Mouse (Mus musculus) lung, embryonic 15.5 days (tissue): ENCODE data around the gene Soat2. TPM values are rescaled to one million over a fixed set of nuclear protein-coding genes. Genes with fewer than 3 reads are reported as not detected.

Experiments
- ATAC-seq: fragments of 200-750 bp; cut with Nextera tagmentation; 2 replicates; pipeline ENCODE4 v1.8.0; 2017; ENCODE audit warnings: moderate number of reproducible peaks, borderline replicate concordance; ENCODE audit not compliant: low FRiP score, low TSS enrichment; ENCODE audit errors: extremely low read depth
- H3K27ac ChIP-seq: fragments of 300-500 bp; sonication (generic); 2 replicates; pipeline ENCODE4 v1.5.1; 2015; ENCODE audit warnings: moderate library complexity, mild to moderate bottlenecking, inconsistent platforms
- H3K27me3 ChIP-seq: fragments of 300-500 bp; sonication (generic); 2 replicates; pipeline ENCODE4 v1.6.1; 2015; ENCODE audit warnings: inconsistent platforms
- H3K36me3 ChIP-seq: fragments of 300-500 bp; sonication (generic); 2 replicates; pipeline ENCODE4 v1.6.1; 2015; ENCODE audit warnings: inconsistent platforms
- H3K4me1 ChIP-seq: fragments of 300-500 bp; sonication (generic); 2 replicates; pipeline ENCODE4 v1.6.1; 2015; ENCODE audit warnings: inconsistent platforms
- H3K4me2 ChIP-seq: fragments of 300-500 bp; sonication (generic); 2 replicates; pipeline ENCODE4 v1.6.1; 2015; ENCODE audit warnings: inconsistent platforms, mild to moderate bottlenecking, moderate library complexity
- H3K4me3 ChIP-seq: fragments of 300-500 bp; sonication (generic); 2 replicates; pipeline ENCODE4 v1.5.1; 2015; ENCODE audit warnings: mild to moderate bottlenecking, inconsistent platforms
- H3K9ac ChIP-seq: fragments of 300-500 bp; sonication (generic); 2 replicates; pipeline ENCODE4 v1.6.1; 2015; ENCODE audit warnings: inconsistent platforms
- H3K9me3 ChIP-seq: fragments of 300-500 bp; sonication (generic); 2 replicates; pipeline ENCODE4 v1.6.1; 2016; ENCODE audit warnings: inconsistent platforms
- WGBS: fragments of 180-500 bp; shearing (Covaris S2); methylation state at CpG from one replicate; pipeline ENCODE4 v1.1.7; 2015; 5-methylcytosine and 5-hydroxymethylcytosine counted together
- polyA plus RNA-seq: library from polyadenylated mRNA; unstranded; fragments of >200 nt; fragmentation: Nextera tagmentation; extraction: Ambion mirVana; gene quantifications from 2 replicates; pipeline ENCODE4 v1.2.1, GENCODE M21; 2015

Gene Soat2
- polyA plus RNA-seq, 1 experiment from 2014 or later: 0.34 TPM

- Histone ChIP-seq H3K27ac (no peak overlapping the region), H3K4me3 (no peak overlapping the region), H3K27me3 (no peaks in the 10 kb centered on the region), H3K4me2 (no peak overlapping the region), H3K4me1 (no peaks in the 10 kb centered on the region), H3K9ac (no peak overlapping the region), H3K9me3 (no peaks in the 10 kb centered on the region), H3K36me3 (peaks cover 8% of the 10 kb centered on the region; the same call in 1 of the 2 replicates)
- 76% methylated on average over 9 of the region's 9 CpGs for WGBS
- no peak for ATAC-seq
Observed at GRCm38 (mm10) chr15:102179106-102179505, 28.8 kb downstream of the Soat2 start.

DNA sequence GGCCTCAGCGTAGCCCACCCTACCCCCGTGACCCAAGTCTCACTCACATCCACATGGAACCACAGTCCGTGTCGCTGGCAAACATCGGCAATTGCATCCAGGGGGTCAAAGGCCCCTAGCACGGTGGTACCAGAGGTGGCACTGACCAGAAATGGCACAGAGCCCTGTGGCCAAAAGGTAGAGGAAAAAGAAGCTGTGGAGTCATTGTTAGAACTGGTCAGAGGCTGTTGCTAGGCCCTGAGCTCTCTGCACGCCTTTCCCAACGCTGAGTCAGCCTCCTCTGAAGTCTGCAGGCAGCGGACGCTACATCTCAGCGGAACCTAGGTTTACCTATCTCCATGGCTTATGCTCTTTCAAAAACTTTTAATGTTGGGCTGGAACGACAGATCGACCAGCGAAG lies 29.6 kb downstream of the Soat2 start:
- H3K4me1 ChIP-seq: no peaks in the 10 kb centered on the region
- no peak for ATAC-seq
- WGBS: 84% methylated on average over 14 of the region's 14 CpGs

DNA sequence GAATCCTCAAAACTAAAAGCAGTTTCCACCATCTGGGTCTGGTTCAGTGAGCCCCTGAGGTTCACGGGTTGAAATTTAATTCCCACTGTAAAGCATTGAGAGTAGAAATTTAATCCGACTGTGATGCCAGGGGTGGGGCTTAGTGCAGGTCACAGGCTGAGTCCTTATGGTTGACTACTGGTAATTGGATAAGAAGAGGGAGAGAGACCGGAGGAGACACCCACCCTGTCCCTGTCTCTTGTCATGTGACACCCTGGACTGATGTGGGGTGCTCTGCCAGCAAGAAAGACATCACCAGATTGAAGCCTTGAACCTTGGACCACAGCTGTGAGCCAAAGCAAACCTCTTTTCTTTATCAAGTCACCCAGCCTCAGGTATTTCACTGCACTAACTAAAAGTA lies 32.8 kb downstream of the Soat2 start:
- no peak for ATAC-seq
- no peaks in the 10 kb centered on the region for H3K27me3 ChIP-seq
- H3K36me3 ChIP-seq: peaks cover 12% of the 10 kb centered on the region
- 75% methylated on average over 3 of the region's 3 CpGs for WGBS
- no peak overlapping the region for H3K27ac ChIP-seq
- H3K9ac ChIP-seq: no peak overlapping the region
- no peaks in the 10 kb centered on the region for H3K9me3 ChIP-seq
- no peak overlapping the region for H3K4me3 ChIP-seq
- peaks cover 4% of the 10 kb centered on the region for H3K4me1 ChIP-seq
- no peak overlapping the region for H3K4me2 ChIP-seq

More for the DNA sequence above, 29.6 kb downstream of the Soat2 start:
- no peak overlapping the region for H3K9ac ChIP-seq
- H3K27ac ChIP-seq: no peak overlapping the region
- peaks cover 4% of the 10 kb centered on the region; the same call in 1 of the 2 replicates for H3K36me3 ChIP-seq
- H3K9me3 ChIP-seq: no peaks in the 10 kb centered on the region
- H3K4me2 ChIP-seq: no peak overlapping the region
- H3K27me3 ChIP-seq: no peaks in the 10 kb centered on the region
- no peak overlapping the region for H3K4me3 ChIP-seq

DNA sequence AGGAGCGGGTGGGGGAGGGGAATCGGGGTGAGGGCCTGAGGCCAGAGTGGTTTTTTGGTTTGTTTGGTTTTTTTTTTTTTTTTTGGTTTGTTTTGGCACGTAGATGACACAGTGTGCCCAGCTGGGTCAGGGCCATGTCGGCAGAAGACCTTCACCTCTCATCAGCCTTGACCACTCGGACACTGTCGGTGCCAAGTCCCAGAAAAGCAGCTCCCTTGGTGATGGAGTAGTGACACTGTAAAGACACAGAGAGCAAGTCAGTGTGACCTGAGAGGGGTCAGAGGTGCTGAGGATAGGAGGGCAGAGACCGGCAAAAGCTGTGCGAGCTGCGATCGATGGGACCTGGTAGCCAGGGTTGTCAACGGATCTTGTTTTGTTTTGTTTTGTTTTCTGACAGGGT lies 35.9 kb downstream of the Soat2 start:
- 66% methylated on average over 11 of the region's 11 CpGs for WGBS
- no peaks in the 10 kb centered on the region for H3K9me3 ChIP-seq

GRCm38 (mm10) chr15:102188096-102188495 lies 37.8 kb downstream of the Soat2 start:
- Histone ChIP-seq H3K4me2 (no peak overlapping the region), H3K4me1 (peaks cover 16% of the 10 kb centered on the region), H3K27ac (peak overlapping the region; percentile 53), H3K27me3 (no peaks in the 10 kb centered on the region), H3K4me3 (no peak overlapping the region), H3K36me3 (peaks cover 12% of the 10 kb centered on the region; the same call in 1 of the 2 replicates), H3K9ac (no peak overlapping the region), H3K9me3 (no peaks in the 10 kb centered on the region)
- peak; percentile 87 for ATAC-seq
- 41% methylated on average over 10 of the region's 10 CpGs for WGBS

More for the DNA sequence above, 35.9 kb downstream of the Soat2 start:
- Histone ChIP-seq H3K27me3 (no peaks in the 10 kb centered on the region), H3K4me2 (no peak overlapping the region), H3K27ac (no peak overlapping the region), H3K4me1 (peaks cover 16% of the 10 kb centered on the region), H3K36me3 (peaks cover 12% of the 10 kb centered on the region), H3K4me3 (no peak overlapping the region), H3K9ac (no peak overlapping the region)
- ATAC-seq: no peak

DNA sequence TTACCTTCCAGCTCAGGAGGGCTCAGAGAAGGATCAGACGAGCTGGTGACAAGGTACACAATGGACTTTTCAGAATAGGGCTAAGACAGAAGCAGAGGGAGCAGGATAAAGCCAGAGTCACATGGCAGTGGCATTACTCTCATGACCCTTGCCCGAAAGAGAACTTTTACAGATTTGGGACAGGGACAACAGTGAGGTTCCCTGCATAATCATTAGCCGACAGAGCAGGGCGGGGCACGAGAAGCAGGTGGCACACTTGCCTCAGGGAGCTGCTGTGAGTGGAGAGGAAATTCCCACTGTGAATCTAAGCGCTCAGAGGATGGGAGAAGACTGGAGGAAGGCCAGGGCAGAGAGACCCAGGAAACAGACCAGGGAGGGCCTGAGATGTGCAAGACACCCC lies 38.6 kb downstream of the Soat2 start:
- H3K9ac ChIP-seq: no peak overlapping the region
- H3K27me3 ChIP-seq: no peaks in the 10 kb centered on the region
- no peak overlapping the region for H3K4me2 ChIP-seq
- H3K27ac ChIP-seq: peak overlapping the region; percentile 52; the same call in 1 of the 2 replicates
- H3K36me3 ChIP-seq: peaks cover 12% of the 10 kb centered on the region; the same call in 1 of the 2 replicates
- no peaks in the 10 kb centered on the region for H3K9me3 ChIP-seq
- H3K4me1 ChIP-seq: peaks cover 16% of the 10 kb centered on the region
- ATAC-seq: no peak
- H3K4me3 ChIP-seq: no peak overlapping the region
- 48% methylated on average over 6 of the region's 6 CpGs for WGBS

GRCm38 (mm10) chr15:102191699-102192098 lies 41.4 kb downstream of the Soat2 start:
- Histone ChIP-seq H3K9me3 (no peaks in the 10 kb centered on the region), H3K4me1 (peaks cover 16% of the 10 kb centered on the region), H3K27ac (no peak overlapping the region), H3K9ac (no peak overlapping the region; the same call in 1 of the 2 replicates), H3K4me2 (no peak overlapping the region), H3K4me3 (no peak overlapping the region), H3K27me3 (no peaks in the 10 kb centered on the region), H3K36me3 (no peaks in the 10 kb centered on the region)
- WGBS: 34% methylated on average over 7 of the region's 7 CpGs
- ATAC-seq: no peak

- Histone ChIP-seq H3K27me3 (no peaks in the 10 kb centered on the region), H3K9me3 (no peaks in the 10 kb centered on the region), H3K4me1 (peaks cover 16% of the 10 kb centered on the region), H3K9ac (no peak overlapping the region; the same call in 1 of the 2 replicates), H3K36me3 (no peaks in the 10 kb centered on the region), H3K27ac (no peak overlapping the region), H3K4me2 (no peak overlapping the region), H3K4me3 (no peak overlapping the region)
- no peak for ATAC-seq
- 50% methylated on average over 7 of the region's 7 CpGs for WGBS
Observed at GRCm38 (mm10) chr15:102192271-102192812, 42.0 kb downstream of the Soat2 start.

GRCm38 (mm10) chr15:102192820-102193386 lies 42.6 kb downstream of the Soat2 start:
- peaks cover 13% of the 10 kb centered on the region for H3K4me1 ChIP-seq
- no peaks in the 10 kb centered on the region for H3K36me3 ChIP-seq
- ATAC-seq: no peak
- 37% methylated on average over 5 of the region's 5 CpGs for WGBS
- no peak overlapping the region for H3K4me2 ChIP-seq
- H3K27me3 ChIP-seq: no peaks in the 10 kb centered on the region
- H3K9ac ChIP-seq: no peak overlapping the region
- H3K9me3 ChIP-seq: no peaks in the 10 kb centered on the region
- no peak overlapping the region for H3K4me3 ChIP-seq
- H3K27ac ChIP-seq: no peak overlapping the region

- ATAC-seq: no peak
- H3K9ac ChIP-seq: no peak overlapping the region
- H3K4me2 ChIP-seq: no peak overlapping the region
- no peaks in the 10 kb centered on the region for H3K9me3 ChIP-seq
- no peak overlapping the region for H3K27ac ChIP-seq
- H3K4me3 ChIP-seq: no peak overlapping the region
- WGBS: 87% methylated on average over 4 of the region's 4 CpGs
- H3K27me3 ChIP-seq: no peaks in the 10 kb centered on the region
- peaks cover 5% of the 10 kb centered on the region for H3K4me1 ChIP-seq
- no peaks in the 10 kb centered on the region for H3K36me3 ChIP-seq
Observed at GRCm38 (mm10) chr15:102193652-102194051, 43.3 kb downstream of the Soat2 start.

GRCm38 (mm10) chr15:102194439-102194838 lies 44.1 kb downstream of the Soat2 start:
- H3K9ac ChIP-seq: no peak overlapping the region
- no peak overlapping the region for H3K4me2 ChIP-seq
- no peaks in the 10 kb centered on the region for H3K36me3 ChIP-seq
- H3K4me1 ChIP-seq: no peaks in the 10 kb centered on the region
- no peak for ATAC-seq
- no peaks in the 10 kb centered on the region for H3K9me3 ChIP-seq
- 72% methylated on average over 4 of the region's 4 CpGs for WGBS
- H3K27ac ChIP-seq: no peak overlapping the region
- H3K4me3 ChIP-seq: no peak overlapping the region
- no peaks in the 10 kb centered on the region for H3K27me3 ChIP-seq

GRCm38 (mm10) chr15:102195373-102195772 lies 45.0 kb downstream of the Soat2 start:
- ATAC-seq: no peak
- no peaks in the 10 kb centered on the region for H3K9me3 ChIP-seq
- no peak overlapping the region for H3K27ac ChIP-seq
- no peak overlapping the region for H3K4me2 ChIP-seq
- no peaks in the 10 kb centered on the region for H3K36me3 ChIP-seq
- H3K27me3 ChIP-seq: no peaks in the 10 kb centered on the region
- no peak overlapping the region for H3K4me3 ChIP-seq
- H3K4me1 ChIP-seq: no peaks in the 10 kb centered on the region
- 51% methylated on average over 4 of the region's 4 CpGs for WGBS
- H3K9ac ChIP-seq: no peak overlapping the region
